ENCODE assay signal across 8 mouse cellular contexts in the genomic region with DNA sequence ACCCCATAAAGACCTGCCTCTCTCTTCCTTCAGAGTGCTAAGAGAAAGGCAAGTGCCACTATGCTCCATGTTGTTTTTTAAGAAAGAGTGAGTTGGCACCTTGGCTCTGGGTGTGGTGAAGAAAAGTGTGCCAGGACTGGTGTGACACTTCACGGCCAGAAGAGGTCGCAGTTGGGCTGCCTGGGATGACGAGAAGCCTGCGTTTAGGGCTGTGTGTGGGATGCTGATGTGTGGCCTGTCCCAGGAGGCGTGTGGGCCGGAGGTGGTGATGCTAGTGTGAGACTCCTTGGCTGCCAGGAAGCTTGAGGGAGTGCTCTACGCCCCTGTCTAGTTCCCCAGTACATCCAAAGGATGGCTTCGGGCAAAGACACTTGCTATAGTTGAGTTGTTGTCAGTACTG. TPM values are rescaled to one million over a fixed set of nuclear protein-coding genes. Genes with fewer than 3 reads are reported as not detected.
DNase-seq lines count a peak whose midpoint lies in the region; ATAC-seq lines count a peak whose summit lies in the region.

No protein-coding gene starts in this region.

- H3K27me3 ChIP-seq in heart, embryonic 12.5 days (replicated peaks), result 0 out of 2 replicates have a peak, but pooled peaks cover 6% of the 10 kb centered on the region
- peaks cover 4% of the 10 kb centered on the region; the same call in 1 of the 2 replicates for H3K27me3 ChIP-seq in embryonic facial prominence, embryonic 14.5 days (replicated peaks; ENCODE audit: control insufficient read depth, insufficient read depth, low read length)
- H3K27me3 ChIP-seq in heart, embryonic 14.5 days (ENCODE audit: control insufficient read depth, insufficient read depth, low read length), result no peaks in the 10 kb centered on the region

- no peaks in the 10 kb centered on the region for H3K9me3 ChIP-seq in heart, embryonic 12.5 days (replicated peaks)
- H3K9me3 ChIP-seq in embryonic facial prominence, embryonic 14.5 days (ENCODE audit: control insufficient read depth, low read length), result no peaks in the 10 kb centered on the region
- H3K9me3 ChIP-seq in heart, embryonic 14.5 days (ENCODE audit: control insufficient read depth, low read length), result no peaks in the 10 kb centered on the region

- WGBS in heart, embryonic 12.5 days, result 18% methylated on average over 8 of the region's 8 CpGs
- 21% methylated on average over 8 of the region's 8 CpGs for WGBS in embryonic facial prominence, embryonic 14.5 days
- WGBS in heart, embryonic 14.5 days, result 16% methylated on average over 8 of the region's 8 CpGs

- 0 out of 2 replicates have a peak, but pooled peaks cover 6% of the 10 kb centered on the region for H3K36me3 ChIP-seq in heart, embryonic 12.5 days
- 0 out of 2 replicates have a peak, but pooled peaks cover 3% of the 10 kb centered on the region for H3K36me3 ChIP-seq in embryonic facial prominence, embryonic 14.5 days (ENCODE audit: control insufficient read depth, insufficient read depth, low read length)
- peaks cover 3% of the 10 kb centered on the region; the same call in 1 of the 2 replicates for H3K36me3 ChIP-seq in heart, embryonic 14.5 days (ENCODE audit: control insufficient read depth, insufficient read depth, low read length)

- DNase-seq in heart, adult 11 months, result peak; percentile 96
- peak; percentile 74 for DNase-seq in adrenal gland, postnatal 14 days
- DNase-seq in embryonic facial prominence, embryonic 14.5 days (ENCODE audit: low spot score), result peak; percentile 58
- DNase-seq in layer of hippocampus, postnatal 36 days, result peak; percentile 62 to 67
- DNase-seq in lung, postnatal 36 days, result peak; percentile 64
- peak; percentile 65 for DNase-seq in right cerebral cortex, postnatal 14 days

- H3K27ac ChIP-seq in heart, embryonic 12.5 days (ENCODE audit: poor library complexity, severe bottlenecking), result no peak overlapping the region
- H3K27ac ChIP-seq in embryonic facial prominence, embryonic 14.5 days (replicated peaks; ENCODE audit: low read depth, low read length), result no peak overlapping the region
- H3K27ac ChIP-seq in heart, embryonic 14.5 days (replicated peaks in 1 of 2; ENCODE audit: control insufficient read depth in 1 of 2, insufficient read depth in 1 of 2, low read depth in 2 of 2, low read length in 2 of 2), result no peak overlapping the region

- no peak overlapping the region for H3K4me2 ChIP-seq in heart, embryonic 12.5 days
- no peak overlapping the region for H3K4me2 ChIP-seq in embryonic facial prominence, embryonic 14.5 days (ENCODE audit: low read depth, low read length)
- H3K4me2 ChIP-seq in heart, embryonic 14.5 days (ENCODE audit: low read length), result no peak overlapping the region

- H3K9ac ChIP-seq in heart, embryonic 12.5 days, result no peak overlapping the region
- no peak overlapping the region for H3K9ac ChIP-seq in embryonic facial prominence, embryonic 14.5 days (ENCODE audit: low read depth, low read length)
- no peak overlapping the region for H3K9ac ChIP-seq in heart, embryonic 14.5 days (ENCODE audit: low read length)

- no peak for ATAC-seq in heart, embryonic 12.5 days (ENCODE audit: insufficient number of reproducible peaks, low FRiP score)
- ATAC-seq in embryonic facial prominence, embryonic 14.5 days (ENCODE audit: low read depth), result peak; percentile 48; the same call in 1 of the 2 replicates
- ATAC-seq in heart, embryonic 14.5 days (ENCODE audit: insufficient number of reproducible peaks, insufficient read depth, low FRiP score, low read depth), result 0 out of 2 replicates have a peak, but pooled peaks have one; percentile 49

- H3K4me1 ChIP-seq in heart, embryonic 12.5 days (replicated peaks), result 0 out of 2 replicates have a peak, but pooled peaks cover 4% of the 10 kb centered on the region
- peaks cover 5% of the 10 kb centered on the region; the same call in 1 of the 2 replicates for H3K4me1 ChIP-seq in embryonic facial prominence, embryonic 14.5 days (ENCODE audit: control insufficient read depth, insufficient read depth, low read length)
- H3K4me1 ChIP-seq in heart, embryonic 14.5 days (ENCODE audit: control insufficient read depth in 2 of 2, insufficient read depth in 2 of 2, low read length in 2 of 2), result no peaks in the 10 kb centered on the region

- H3K4me3 ChIP-seq in heart, embryonic 12.5 days, result no peak overlapping the region
- H3K4me3 ChIP-seq in embryonic facial prominence, embryonic 14.5 days (ENCODE audit: low read depth, low read length), result no peak overlapping the region
- no peak overlapping the region for H3K4me3 ChIP-seq in heart, embryonic 14.5 days (ENCODE audit: control insufficient read depth in 1 of 2, insufficient read depth in 1 of 2, low read depth in 1 of 2, low read length in 2 of 2)

RNA-seq across cellular contexts. Expression of gene Wars, which starts 9.0 kb away (rescaled TPM):
- polyA plus RNA-seq in heart, embryonic 12.5 days (2016; fragmentation: Nextera tagmentation; extraction: Ambion mirVana), result 70.0 and 71.5 TPM in 2 replicates
- 50.3 and 56.5 TPM in 2 replicates for total RNA-seq in adrenal gland, postnatal 14 days (2021)
- 63.6 and 73.1 TPM in 2 replicates for polyA plus RNA-seq in embryonic facial prominence, embryonic 14.5 days (2014; fragmentation: Nextera tagmentation; extraction: Ambion mirVana)
- polyA plus RNA-seq in heart, embryonic 14.5 days (2014; fragmentation: Nextera tagmentation; extraction: Ambion mirVana), result 57.0 and 60.5 TPM in 2 replicates
- 10 to 100 TPM; 83.6 to 85.6 TPM for total RNA-seq in layer of hippocampus, postnatal 36 days (2021)

RNA-seq across cellular contexts. Expression of gene Wdr25, which starts 9.5 kb away (rescaled TPM):
- polyA plus RNA-seq in heart, embryonic 12.5 days (2016; fragmentation: Nextera tagmentation; extraction: Ambion mirVana), result 5.6 and 5.8 TPM in 2 replicates
- 4.9 and 6.7 TPM in 2 replicates for total RNA-seq in adrenal gland, postnatal 14 days (2021)
- polyA plus RNA-seq in embryonic facial prominence, embryonic 14.5 days (2014; fragmentation: Nextera tagmentation; extraction: Ambion mirVana), result 2.6 and 3.8 TPM in 2 replicates
- 5.0 TPM in 2 replicates for polyA plus RNA-seq in heart, embryonic 14.5 days (2014; fragmentation: Nextera tagmentation; extraction: Ambion mirVana)
- total RNA-seq in layer of hippocampus, postnatal 36 days (2021), result 10 to 100 TPM; 13.0 to 14.6 TPM
